Mouse (Mus musculus) liver, adult 2 months (tissue): Measurements from ENCODE around the gene Stambpl1.

ENCODE experiments used
- CTCF ChIP-seq: fragments of 200-500 bp; IDR thresholded peaks from 2 replicates; pipeline ENCODE4 v1.5.1; 2011; ENCODE audit warnings: low read depth, low read length, control low read depth
- POLR2A ChIP-seq: fragments of 200-500 bp; IDR thresholded peaks from 2 replicates; pipeline ENCODE4 v1.6.1; 2011; ENCODE audit warnings: low read length, control low read depth; ENCODE audit not compliant: insufficient read depth; ENCODE audit errors: extremely low read depth

DNA sequence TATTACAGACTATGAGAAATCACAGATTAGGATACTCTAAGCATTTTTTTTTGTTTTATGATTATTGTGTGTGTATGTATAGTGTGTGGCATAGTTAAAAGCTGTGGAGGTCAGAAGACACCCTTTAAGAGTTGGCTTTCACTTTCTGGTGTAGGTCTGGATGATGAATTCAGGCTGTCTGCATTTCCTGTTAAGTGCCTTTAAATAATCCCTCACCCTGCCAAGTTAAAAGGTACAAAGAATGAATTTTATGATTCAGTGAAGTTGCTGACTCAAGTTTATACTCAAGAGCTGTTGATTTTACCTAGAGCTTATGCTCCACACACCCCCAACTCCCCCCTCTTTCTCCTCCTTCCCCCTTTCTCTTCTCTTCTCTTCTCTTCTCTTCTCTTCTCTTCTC is 95.2 kb downstream of the Stambpl1 start:
- no peak for TF ChIP-seq CTCF
- no peak for TF ChIP-seq POLR2A
